Mouse (Mus musculus) neural tube, embryonic 15.5 days (tissue): ENCODE results near the gene Catip. TPM values are rescaled to one million over a fixed set of nuclear protein-coding genes. Genes with fewer than 3 reads are reported as not detected.

Source experiments
- ATAC-seq: fragments of 200-750 bp; cut with Nextera tagmentation; 2 replicates; pipeline ENCODE4 v1.8.0; 2017; ENCODE audit warnings: mild to moderate bottlenecking, moderate TSS enrichment, moderate library complexity; ENCODE audit not compliant: low FRiP score
- H3K27ac ChIP-seq: fragments of 300-500 bp; sonication (generic); replicated peaks from 2 replicates; pipeline ENCODE4 v1.5.1; 2015; ENCODE audit warnings: mild to moderate bottlenecking, inconsistent platforms
- H3K27me3 ChIP-seq: fragments of 300-500 bp; sonication (generic); replicated peaks from 2 replicates; pipeline ENCODE4 v1.6.1; 2015; ENCODE audit warnings: inconsistent platforms
- H3K36me3 ChIP-seq: fragments of 300-500 bp; sonication (generic); 2 replicates; pipeline ENCODE4 v1.6.1; 2015; ENCODE audit warnings: inconsistent platforms
- H3K4me1 ChIP-seq: fragments of 300-500 bp; sonication (generic); 2 replicates; pipeline ENCODE4 v1.6.1; 2015; ENCODE audit warnings: inconsistent platforms
- H3K4me2 ChIP-seq: fragments of 300-500 bp; sonication (generic); 2 replicates; pipeline ENCODE4 v1.6.1; 2015; ENCODE audit warnings: inconsistent platforms, mild to moderate bottlenecking, moderate library complexity
- H3K4me3 ChIP-seq: fragments of 300-500 bp; sonication (generic); replicated peaks from 2 replicates; pipeline ENCODE4 v1.5.1; 2015; ENCODE audit warnings: mild to moderate bottlenecking, inconsistent platforms
- H3K9ac ChIP-seq: fragments of 300-500 bp; sonication (generic); replicated peaks from 2 replicates; pipeline ENCODE4 v1.6.1; 2015; ENCODE audit warnings: mild to moderate bottlenecking, inconsistent platforms
- H3K9me3 ChIP-seq: fragments of 300-500 bp; sonication (generic); replicated peaks from 2 replicates; pipeline ENCODE4 v1.6.1; 2016; ENCODE audit warnings: inconsistent platforms
- WGBS: fragments of 180-500 bp; shearing (Covaris S2); methylation state at CpG from one replicate; pipeline ENCODE4 v1.1.7; 2015; ENCODE audit warnings: mixed read lengths; 5-methylcytosine and 5-hydroxymethylcytosine counted together
- polyA plus RNA-seq: library from polyadenylated mRNA; unstranded; fragments of >200 nt; fragmentation: Nextera tagmentation; extraction: Ambion mirVana; gene quantifications from 2 replicates; pipeline ENCODE4 v1.2.1, GENCODE M21; 2015

The Catip gene
- polyA plus RNA-seq, 1 experiment from 2014 or later, result 1.1 TPM

DNA sequence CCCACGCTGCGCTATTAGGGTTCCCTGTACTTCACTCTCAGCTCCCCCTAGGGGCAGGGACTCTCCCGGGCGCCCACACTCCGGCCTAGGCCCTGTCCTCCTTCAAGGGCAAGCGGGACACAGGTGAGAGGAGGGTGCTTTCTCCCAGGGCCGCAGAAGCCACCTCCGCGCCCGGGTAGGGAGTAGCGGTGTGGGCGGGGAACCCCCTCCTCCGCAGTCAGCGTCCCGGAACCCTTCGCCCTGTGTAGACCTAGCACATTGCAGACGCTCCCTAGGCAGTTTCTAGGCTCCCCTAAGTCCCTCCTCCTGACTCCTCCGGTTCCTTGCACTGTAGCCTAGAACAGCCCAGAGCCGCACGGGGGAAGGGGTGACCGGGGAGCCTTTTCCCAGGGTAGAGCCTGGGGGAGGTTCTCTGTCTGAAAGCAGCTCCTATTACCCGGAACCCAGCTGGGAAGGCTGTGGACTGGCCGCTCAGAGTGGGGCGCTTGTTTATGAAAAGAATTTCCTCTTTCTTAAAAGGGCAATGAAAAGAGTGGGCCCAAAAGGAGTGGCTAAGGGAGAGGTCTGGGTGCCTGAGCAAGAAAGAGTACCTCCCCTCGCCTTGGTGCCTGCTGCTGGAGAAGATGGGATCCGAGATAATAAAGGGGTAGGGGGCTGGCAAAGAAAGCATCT, 24.9 kb downstream of the Catip start:
- H3K27me3 ChIP-seq, result peaks cover 9% of the 10 kb centered on the region
- ATAC-seq, result peak; percentile 88
- H3K27ac ChIP-seq, result peak overlapping the region; percentile 93
- H3K4me2 ChIP-seq, result peak overlapping the region; percentile 83
- H3K36me3 ChIP-seq, result no peaks in the 10 kb centered on the region
- peak overlapping the region; percentile 60 for H3K4me3 ChIP-seq
- under 1% methylated on average over 26 of the region's 26 CpGs for WGBS
- H3K9ac ChIP-seq, result peak overlapping the region; percentile 65
- no peaks in the 10 kb centered on the region for H3K9me3 ChIP-seq
- peaks cover 27% of the 10 kb centered on the region for H3K4me1 ChIP-seq

GRCm38 (mm10) chr1:74387386-74387988, 25.6 kb downstream of the Catip start:
- Histone ChIP-seq H3K4me2 (peak overlapping the region; percentile 83), H3K4me3 (peak overlapping the region; percentile 60), H3K9me3 (no peaks in the 10 kb centered on the region), H3K27ac (peak overlapping the region; percentile 93), H3K27me3 (peaks cover 9% of the 10 kb centered on the region), H3K36me3 (no peaks in the 10 kb centered on the region), H3K9ac (peak overlapping the region; percentile 65), H3K4me1 (peaks cover 34% of the 10 kb centered on the region)
- WGBS, result 53% methylated on average over 15 of the region's 15 CpGs
- ATAC-seq, result no peak

DNA sequence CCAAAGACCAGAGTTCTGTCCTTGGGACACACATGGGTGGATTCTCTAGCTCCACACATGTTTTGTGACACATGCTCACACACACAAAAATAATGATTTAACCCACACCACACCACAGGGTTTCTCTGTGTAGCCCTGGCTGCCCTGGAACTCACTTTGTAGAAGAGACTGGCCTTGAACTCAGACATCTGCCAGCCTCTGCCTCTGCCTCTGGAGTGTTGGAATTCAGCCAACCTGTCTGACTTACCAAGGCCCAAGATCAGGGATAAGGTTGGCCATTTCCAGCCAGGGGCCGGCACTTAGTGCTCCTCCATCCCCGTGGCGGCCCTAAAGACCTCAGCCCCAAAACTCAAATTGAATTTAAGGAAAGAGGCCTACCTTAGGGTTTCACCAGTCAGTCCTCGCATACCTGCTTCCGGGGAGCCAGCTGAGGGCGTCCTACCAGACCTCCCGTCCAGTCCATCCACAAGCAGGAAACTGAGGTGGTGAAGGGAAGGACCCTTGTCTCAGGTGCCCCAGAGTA, 26.6 kb downstream of the Catip start:
- Histone ChIP-seq H3K9ac (no peak overlapping the region), H3K27ac (no peak overlapping the region), H3K4me2 (no peak overlapping the region), H3K36me3 (no peaks in the 10 kb centered on the region), H3K4me3 (no peak overlapping the region), H3K9me3 (no peaks in the 10 kb centered on the region), H3K27me3 (peaks cover 9% of the 10 kb centered on the region), H3K4me1 (peaks cover 43% of the 10 kb centered on the region)
- no peak for ATAC-seq
- 86% methylated on average over 7 of the region's 7 CpGs for WGBS

- peaks cover 44% of the 10 kb centered on the region for H3K4me1 ChIP-seq
- H3K36me3 ChIP-seq, result peaks cover 3% of the 10 kb centered on the region
- H3K9me3 ChIP-seq, result no peaks in the 10 kb centered on the region
- peak overlapping the region; percentile 14; the same call in 1 of the 2 replicates for H3K4me3 ChIP-seq
- H3K4me2 ChIP-seq, result peak overlapping the region; percentile 95
- peaks cover 9% of the 10 kb centered on the region for H3K27me3 ChIP-seq
- ATAC-seq, result no peak
- 0 out of 2 replicates have a peak overlapping the region, but pooled peaks have one; percentile 7 for H3K9ac ChIP-seq
- no peak overlapping the region for H3K27ac ChIP-seq
- 8% methylated on average over 29 of the region's 29 CpGs for WGBS
These were observed 28.0 kb downstream of the Catip start for GRCm38 (mm10) chr1:74389831-74390286.

DNA sequence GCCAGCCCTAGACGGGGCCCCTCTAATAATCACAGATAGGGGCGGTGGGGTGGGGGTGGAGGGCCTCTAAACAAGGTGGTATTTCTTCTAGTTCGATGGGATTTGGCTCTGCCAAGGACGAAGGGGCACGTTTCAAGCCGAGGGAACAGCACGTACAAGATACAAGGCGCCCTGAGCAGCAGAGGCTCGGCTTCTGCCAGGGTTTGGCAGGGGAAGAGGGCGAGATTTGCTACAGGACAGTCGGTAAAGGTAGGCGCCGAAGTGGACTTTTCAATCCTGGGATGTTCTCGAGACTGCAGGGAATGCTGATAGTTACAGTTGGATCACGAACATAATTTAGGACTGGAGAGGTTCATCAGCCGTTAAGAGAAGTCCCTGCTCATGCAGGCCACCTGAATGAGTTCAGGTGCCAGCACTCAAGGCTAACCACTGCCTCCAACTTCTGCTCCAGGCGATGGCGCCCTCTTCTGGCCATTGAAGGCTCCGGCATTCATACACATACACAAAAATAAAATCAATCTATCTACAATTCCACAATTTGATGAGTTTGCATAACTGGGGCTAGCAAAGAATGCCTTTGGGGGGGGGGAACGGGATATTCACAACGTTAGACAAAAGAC, 28.5 kb downstream of the Catip start:
- H3K4me3 ChIP-seq, result peak overlapping the region; percentile 14; the same call in 1 of the 2 replicates
- H3K9me3 ChIP-seq, result no peaks in the 10 kb centered on the region
- ATAC-seq, result no peak
- peak overlapping the region; percentile 95 for H3K4me2 ChIP-seq
- H3K27ac ChIP-seq, result peak overlapping the region; percentile 83
- H3K27me3 ChIP-seq, result peaks cover 9% of the 10 kb centered on the region
- 0 out of 2 replicates have a peak overlapping the region, but pooled peaks have one; percentile 7 for H3K9ac ChIP-seq
- 7% methylated on average over 21 of the region's 21 CpGs for WGBS
- H3K4me1 ChIP-seq, result peaks cover 44% of the 10 kb centered on the region
- peaks cover 6% of the 10 kb centered on the region for H3K36me3 ChIP-seq

DNA sequence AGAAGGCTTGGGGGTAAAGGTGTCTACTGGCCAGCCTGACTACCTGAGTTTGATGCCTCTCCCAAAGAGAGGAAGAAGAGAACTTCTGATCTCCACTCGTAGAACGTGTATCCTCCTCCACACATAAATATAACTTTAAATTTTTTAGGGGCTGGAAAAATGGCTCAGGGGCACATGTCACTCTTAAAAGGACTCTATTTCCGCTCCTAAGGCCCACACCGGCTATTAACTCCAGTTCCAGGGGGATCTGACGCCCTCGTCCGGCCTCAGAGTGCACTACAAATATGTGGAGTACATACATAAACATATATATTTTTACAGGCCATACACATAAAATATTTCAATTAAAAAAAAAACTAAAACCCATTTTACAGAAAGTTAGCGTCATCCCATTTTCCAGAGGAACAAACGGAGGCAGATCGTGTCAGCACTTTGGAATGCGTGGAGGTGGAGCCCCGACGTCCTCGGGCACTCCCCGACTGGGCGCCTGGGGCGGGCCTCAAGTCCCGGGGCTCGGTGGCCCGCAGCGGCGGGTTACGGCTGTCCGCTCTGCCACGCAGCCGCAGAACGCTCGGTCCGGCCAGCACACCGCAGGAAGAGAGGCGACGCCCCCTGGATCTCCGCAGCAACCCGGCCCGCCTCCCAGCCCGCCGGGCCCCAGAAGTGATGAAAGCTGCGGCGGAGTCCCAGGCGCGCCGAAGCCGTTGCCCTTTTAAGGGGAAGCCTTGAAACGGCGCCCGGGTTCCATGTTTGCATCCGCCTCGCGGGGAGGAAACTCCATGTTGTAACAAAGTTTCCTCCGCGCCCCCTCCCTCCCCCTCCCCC, 29.2 kb downstream of the Catip start, which contains the start of gene Ctdsp1:
Gene Ctdsp1, plus strand, starts transcription at position 586 of the 825 bp plus-strand sequence.
- Histone ChIP-seq H3K27ac (peak within 1 kb of the TSS; percentile 83), H3K9ac (peak within 1 kb of the TSS; percentile 70), H3K9me3 (no peaks in the 10 kb centered on the region), H3K36me3 (peaks cover 6% of the 10 kb centered on the region), H3K4me1 (peaks cover 44% of the 10 kb centered on the region), H3K4me3 (peak within 1 kb of the TSS; percentile 92), H3K27me3 (peaks cover 9% of the 10 kb centered on the region), H3K4me2 (peak within 1 kb of the TSS; percentile 95)
- 2% methylated on average over 51 of the region's 51 CpGs for WGBS
- ATAC-seq, result peak; percentile 82

DNA sequence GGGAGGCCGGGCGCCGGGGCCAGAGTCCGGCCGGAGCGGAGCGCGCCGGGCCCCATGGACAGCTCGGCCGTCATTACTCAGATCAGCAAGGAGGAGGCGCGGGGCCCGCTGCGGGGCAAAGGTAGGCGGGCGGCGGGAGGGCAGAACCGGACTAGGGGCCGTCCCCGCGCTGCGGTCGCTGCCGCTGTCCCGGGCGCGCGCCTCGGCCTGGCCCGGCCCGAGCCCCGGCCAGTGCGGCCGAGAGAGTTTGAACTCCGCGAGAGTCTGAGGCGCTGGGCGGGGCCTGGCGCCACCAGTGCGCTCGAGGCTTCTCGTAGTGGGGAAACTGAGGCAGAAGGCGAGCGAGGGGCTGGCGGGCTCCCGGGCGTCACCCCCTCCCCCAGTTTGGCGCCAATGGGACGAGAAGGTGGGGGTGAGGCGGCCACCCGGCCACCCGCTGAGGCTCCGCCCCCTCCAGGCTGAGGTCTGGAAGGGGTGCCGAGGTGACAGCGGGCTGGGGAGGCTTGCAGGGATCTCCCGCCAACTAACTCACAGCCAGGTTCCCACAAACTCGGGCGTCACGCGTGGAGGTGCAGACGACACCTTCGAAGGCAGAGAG, 30.0 kb downstream of the Catip start:
- Histone ChIP-seq H3K4me1 (peaks cover 40% of the 10 kb centered on the region), H3K4me2 (peak overlapping the region; percentile 95), H3K4me3 (peak overlapping the region; percentile 92), H3K27me3 (peaks cover 9% of the 10 kb centered on the region), H3K9ac (peak overlapping the region; percentile 70), H3K36me3 (peaks cover 6% of the 10 kb centered on the region), H3K27ac (peak overlapping the region; percentile 83), H3K9me3 (no peaks in the 10 kb centered on the region)
- peak; percentile 36; the same call in 1 of the 2 replicates for ATAC-seq
- under 1% methylated on average over 47 of the region's 63 CpGs for WGBS

- Histone ChIP-seq H3K4me1 (peaks cover 38% of the 10 kb centered on the region), H3K27me3 (peaks cover 9% of the 10 kb centered on the region), H3K9me3 (no peaks in the 10 kb centered on the region), H3K9ac (peak overlapping the region; percentile 70), H3K36me3 (peaks cover 6% of the 10 kb centered on the region), H3K4me3 (peak overlapping the region; percentile 92), H3K27ac (peak overlapping the region; percentile 83), H3K4me2 (peak overlapping the region; percentile 95)
- WGBS, result 4% methylated on average over 16 of the region's 16 CpGs
- 0 out of 2 replicates have a peak, but pooled peaks have one; percentile 2 for ATAC-seq
These were observed 30.6 kb downstream of the Catip start for GRCm38 (mm10) chr1:74392446-74392994.

DNA sequence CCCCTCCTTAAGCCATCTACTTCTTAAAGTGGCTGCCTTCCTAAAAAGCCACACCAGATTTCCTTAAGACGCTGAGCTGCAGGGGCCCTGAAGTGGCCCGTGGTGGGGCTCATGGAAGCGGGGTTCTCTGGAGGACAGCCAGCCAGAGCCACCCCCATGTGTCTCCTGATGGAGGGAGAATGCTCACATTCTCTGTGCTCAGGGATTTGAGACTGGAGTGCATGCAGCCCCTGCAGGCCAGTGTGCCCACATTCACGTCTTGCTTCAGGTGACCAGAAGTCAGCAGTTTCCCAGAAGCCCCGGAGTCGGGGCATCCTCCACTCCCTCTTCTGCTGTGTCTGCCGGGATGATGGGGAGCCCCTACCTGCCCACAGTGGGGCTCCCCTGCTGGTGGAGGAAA, 31.1 kb downstream of the Catip start:
- Histone ChIP-seq H3K36me3 (peaks cover 6% of the 10 kb centered on the region), H3K4me2 (peak overlapping the region; percentile 95), H3K4me3 (peak overlapping the region; percentile 92), H3K4me1 (peaks cover 43% of the 10 kb centered on the region), H3K27ac (no peak overlapping the region; the same call in 1 of the 2 replicates), H3K27me3 (peaks cover 9% of the 10 kb centered on the region), H3K9ac (peak overlapping the region; percentile 70), H3K9me3 (no peaks in the 10 kb centered on the region)
- WGBS, result 55% methylated on average over 7 of the region's 7 CpGs
- ATAC-seq, result no peak

GRCm38 (mm10) chr1:74393697-74394096, 31.8 kb downstream of the Catip start:
- no peak overlapping the region for H3K4me3 ChIP-seq
- no peak overlapping the region for H3K4me2 ChIP-seq
- no peaks in the 10 kb centered on the region for H3K9me3 ChIP-seq
- peaks cover 9% of the 10 kb centered on the region for H3K27me3 ChIP-seq
- no peak for ATAC-seq
- no peak overlapping the region for H3K9ac ChIP-seq
- H3K27ac ChIP-seq, result no peak overlapping the region
- H3K36me3 ChIP-seq, result peaks cover 6% of the 10 kb centered on the region
- WGBS, result 91% methylated on average over 9 of the region's 9 CpGs
- H3K4me1 ChIP-seq, result peaks cover 46% of the 10 kb centered on the region
